Mouse (Mus musculus): Measurements from ENCODE around the gene Hmcn1. TPM values are rescaled to one million over a fixed set of nuclear protein-coding genes. Genes with fewer than 3 reads are reported as not detected.

The Hmcn1 gene
- polyA plus RNA-seq, 1 experiment from 2014 or later, result 13.5 TPM

DNA sequence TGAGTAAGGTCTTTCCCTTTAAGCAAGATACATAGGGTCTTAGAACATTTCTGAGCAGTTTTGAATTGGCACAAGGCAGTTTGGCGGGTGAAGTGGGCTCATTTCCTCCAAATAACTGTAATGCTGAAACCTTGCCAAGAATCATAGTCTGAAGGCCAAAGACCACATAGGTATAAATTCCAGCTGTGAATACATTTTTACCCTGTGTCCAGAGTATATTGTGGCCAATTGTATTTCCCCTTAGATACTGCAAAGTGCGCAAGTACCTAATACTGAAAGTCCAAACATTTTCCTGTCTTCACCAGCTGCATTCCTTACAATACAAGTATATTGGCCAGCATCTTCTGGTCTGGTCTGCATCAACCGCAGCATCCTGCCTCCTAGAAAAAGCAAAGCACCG is 312.9 kb downstream of the Hmcn1 start:
- Histone ChIP-seq H3K4me1 (replicated peaks; ENCODE audit: control insufficient read depth, insufficient read depth, low read length) (no peaks in the 10 kb centered on the region), H3K9me3 (ENCODE audit: control insufficient read depth, low read length) (no peaks in the 10 kb centered on the region), H3K4me3 (ENCODE audit: low read depth, low read length) (no peak overlapping the region), H3K27ac (ENCODE audit: low read depth, low read length) (no peak overlapping the region), H3K36me3 (ENCODE audit: control insufficient read depth, insufficient read depth, low read length) (no peaks in the 10 kb centered on the region), H3K9ac (ENCODE audit: low read depth, low read length) (no peak overlapping the region), H3K27me3 (ENCODE audit: control insufficient read depth, insufficient read depth, low read length) (no peaks in the 10 kb centered on the region), H3K4me2 (replicated peaks; ENCODE audit: low read depth, low read length) (no peak overlapping the region)
- DNase-seq (ENCODE audit: low spot score) (no peak), ATAC-seq (ENCODE audit: low FRiP score) (no peak)
- 78% methylated on average over 4 of the region's 4 CpGs for WGBS

DNA sequence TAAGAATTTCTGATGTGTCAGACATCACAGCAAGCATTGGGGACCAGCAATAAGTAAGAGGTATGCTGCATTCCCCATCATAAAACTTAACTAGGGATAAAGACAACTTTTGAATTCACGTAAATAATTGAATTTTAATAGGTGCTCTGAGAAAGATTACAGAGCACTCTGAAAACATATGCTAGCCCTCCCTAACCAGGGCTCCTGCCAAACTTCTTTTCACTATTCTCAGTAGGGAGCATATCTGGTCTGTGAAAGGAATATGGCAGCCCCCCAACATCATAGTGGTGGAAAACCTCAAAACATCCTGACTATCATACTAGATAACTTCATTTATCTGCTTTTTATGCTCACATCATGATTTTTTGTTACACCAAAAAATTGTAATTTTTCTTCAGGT is 347.9 kb downstream of the Hmcn1 start:
- no peak overlapping the region for H3K4me3 ChIP-seq (ENCODE audit: low read depth, low read length)
- no peaks in the 10 kb centered on the region for H3K4me1 ChIP-seq (replicated peaks; ENCODE audit: control insufficient read depth, insufficient read depth, low read length)
- no peak for ATAC-seq (ENCODE audit: low FRiP score)
- 95% methylated on average over 1 of the region's 1 CpGs for WGBS
- H3K4me2 ChIP-seq (replicated peaks; ENCODE audit: low read depth, low read length), result no peak overlapping the region
- no peak overlapping the region for H3K27ac ChIP-seq (ENCODE audit: low read depth, low read length)
- H3K9me3 ChIP-seq (ENCODE audit: control insufficient read depth, low read length), result no peaks in the 10 kb centered on the region
- no peak overlapping the region for H3K9ac ChIP-seq (ENCODE audit: low read depth, low read length)
- DNase-seq (ENCODE audit: low spot score), result no peak
- no peaks in the 10 kb centered on the region for H3K27me3 ChIP-seq (ENCODE audit: control insufficient read depth, insufficient read depth, low read length)
- H3K36me3 ChIP-seq (ENCODE audit: control insufficient read depth, insufficient read depth, low read length), result no peaks in the 10 kb centered on the region

DNA sequence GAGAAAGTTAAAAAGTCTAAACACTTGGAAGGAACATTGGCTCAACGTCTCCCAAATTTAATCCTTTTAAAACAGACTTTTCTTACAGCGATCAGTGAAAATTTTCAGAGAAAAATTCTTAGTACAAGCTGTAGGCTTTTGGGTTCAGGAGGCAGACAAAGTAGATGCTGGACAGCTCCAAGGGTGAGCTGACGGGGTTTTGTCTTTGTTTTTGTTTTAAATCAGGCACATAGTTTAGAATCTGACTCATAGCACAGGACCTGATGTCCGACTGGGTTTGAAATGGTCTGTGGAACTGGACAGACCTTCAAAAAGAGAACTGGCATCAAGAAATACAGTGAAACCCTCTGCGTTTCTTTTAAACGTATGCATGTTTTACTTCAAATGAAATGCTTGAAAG is 353.7 kb downstream of the Hmcn1 start:
- Histone ChIP-seq H3K4me1 (replicated peaks; ENCODE audit: control insufficient read depth, insufficient read depth, low read length) (no peaks in the 10 kb centered on the region), H3K9me3 (ENCODE audit: control insufficient read depth, low read length) (no peaks in the 10 kb centered on the region), H3K27ac (ENCODE audit: low read depth, low read length) (no peak overlapping the region), H3K27me3 (ENCODE audit: control insufficient read depth, insufficient read depth, low read length) (no peaks in the 10 kb centered on the region), H3K9ac (ENCODE audit: low read depth, low read length) (no peak overlapping the region), H3K36me3 (ENCODE audit: control insufficient read depth, insufficient read depth, low read length) (no peaks in the 10 kb centered on the region), H3K4me2 (replicated peaks; ENCODE audit: low read depth, low read length) (no peak overlapping the region), H3K4me3 (ENCODE audit: low read depth, low read length) (no peak overlapping the region)
- ATAC-seq (ENCODE audit: low FRiP score) (no peak), DNase-seq (ENCODE audit: low spot score) (no peak)
- WGBS, result 68% methylated on average over 6 of the region's 6 CpGs

DNA sequence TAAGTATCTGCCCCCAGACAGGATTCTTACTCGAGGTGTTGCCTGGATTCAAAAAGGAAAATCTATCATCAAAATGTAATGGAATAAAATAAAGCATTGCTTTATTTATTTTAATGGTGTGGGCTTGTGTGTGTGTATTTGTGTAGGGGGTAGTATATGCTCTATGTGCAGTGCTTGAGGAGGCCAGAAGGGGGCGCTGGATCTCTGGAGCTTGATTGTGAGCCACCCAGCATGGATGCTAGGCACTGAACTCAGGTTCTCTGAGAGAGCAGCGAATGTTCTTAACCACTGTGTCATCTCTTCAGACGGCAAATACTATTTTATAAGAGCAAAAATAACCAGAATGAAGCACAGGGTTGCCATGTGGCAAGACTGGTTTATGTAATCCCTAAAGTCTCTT is 360.7 kb downstream of the Hmcn1 start:
- Histone ChIP-seq H3K9ac (ENCODE audit: low read depth, low read length) (no peak overlapping the region), H3K4me1 (replicated peaks; ENCODE audit: control insufficient read depth, insufficient read depth, low read length) (no peaks in the 10 kb centered on the region), H3K4me3 (ENCODE audit: low read depth, low read length) (no peak overlapping the region), H3K36me3 (ENCODE audit: control insufficient read depth, insufficient read depth, low read length) (no peaks in the 10 kb centered on the region), H3K27ac (ENCODE audit: low read depth, low read length) (no peak overlapping the region), H3K4me2 (replicated peaks; ENCODE audit: low read depth, low read length) (no peak overlapping the region), H3K27me3 (ENCODE audit: control insufficient read depth, insufficient read depth, low read length) (no peaks in the 10 kb centered on the region), H3K9me3 (ENCODE audit: control insufficient read depth, low read length) (no peaks in the 10 kb centered on the region)
- DNase-seq (ENCODE audit: low spot score), result no peak
- ATAC-seq (ENCODE audit: low FRiP score), result no peak
- WGBS, result 74% methylated on average over 4 of the region's 4 CpGs

DNA sequence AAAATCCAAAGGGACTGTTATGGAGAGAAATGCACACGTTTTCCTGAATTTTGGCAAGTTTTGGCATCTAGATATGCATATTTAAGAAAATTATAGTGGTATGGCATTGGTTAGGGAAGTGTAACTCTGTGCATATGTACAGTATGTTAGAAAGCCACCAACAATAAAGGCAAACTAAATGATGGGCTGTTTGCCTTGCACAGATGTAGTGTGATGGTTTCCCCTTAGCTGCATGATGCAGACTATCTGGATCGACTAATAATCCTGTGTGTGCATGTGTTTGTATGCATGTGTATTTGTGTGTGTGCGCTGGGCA is 361.4 kb downstream of the Hmcn1 start:
- 88% methylated on average over 3 of the region's 3 CpGs for WGBS
- H3K9ac ChIP-seq (ENCODE audit: low read depth, low read length), result no peak overlapping the region
- no peaks in the 10 kb centered on the region for H3K4me1 ChIP-seq (replicated peaks; ENCODE audit: control insufficient read depth, insufficient read depth, low read length)
- ATAC-seq (ENCODE audit: low FRiP score) (no peak), DNase-seq (ENCODE audit: low spot score) (no peak)
- no peaks in the 10 kb centered on the region for H3K36me3 ChIP-seq (ENCODE audit: control insufficient read depth, insufficient read depth, low read length)
- H3K4me2 ChIP-seq (replicated peaks; ENCODE audit: low read depth, low read length), result no peak overlapping the region
- H3K4me3 ChIP-seq (ENCODE audit: low read depth, low read length), result no peak overlapping the region
- H3K27ac ChIP-seq (ENCODE audit: low read depth, low read length), result no peak overlapping the region
- no peaks in the 10 kb centered on the region for H3K9me3 ChIP-seq (ENCODE audit: control insufficient read depth, low read length)
- no peaks in the 10 kb centered on the region for H3K27me3 ChIP-seq (ENCODE audit: control insufficient read depth, insufficient read depth, low read length)

DNA sequence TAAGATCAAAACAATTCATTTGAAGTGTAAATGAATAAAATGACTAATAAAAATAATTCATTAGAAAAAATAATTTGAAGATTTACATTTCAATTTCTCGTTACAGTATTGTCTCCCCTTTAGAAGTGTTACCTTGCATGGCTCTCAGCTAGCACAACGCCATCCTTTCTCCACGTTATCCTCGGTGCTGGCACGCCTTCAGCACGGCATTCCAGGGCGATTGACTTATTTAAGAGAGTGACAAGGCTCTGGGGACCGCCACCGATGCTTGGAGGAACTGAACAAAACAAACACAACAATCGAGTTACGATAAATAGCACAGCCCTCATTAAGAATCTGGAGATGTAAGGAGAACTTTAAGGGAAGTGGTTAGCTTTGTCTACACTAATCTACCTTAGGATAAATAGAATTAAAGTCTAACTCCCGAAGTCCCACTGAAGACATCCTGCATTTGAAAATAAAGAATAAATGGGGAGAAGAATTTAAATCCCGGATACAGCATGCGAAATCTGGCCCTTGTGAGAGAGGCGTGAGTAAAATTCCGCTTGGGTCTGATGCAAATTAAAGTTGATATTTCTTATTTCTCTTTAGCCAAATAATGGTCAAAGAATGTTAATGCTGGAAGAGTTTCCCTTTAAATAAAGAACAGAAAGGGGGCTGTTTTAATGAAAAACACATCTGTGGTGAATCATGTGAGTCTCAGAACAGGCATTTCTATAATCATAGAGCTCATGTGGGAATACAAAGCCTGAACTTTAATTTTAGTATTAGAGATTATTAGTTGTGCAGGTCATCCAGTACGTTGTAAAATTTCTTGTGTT is 362.0 kb downstream of the Hmcn1 start:
- Histone ChIP-seq H3K27me3 (ENCODE audit: control insufficient read depth, insufficient read depth, low read length) (no peaks in the 10 kb centered on the region), H3K4me1 (replicated peaks; ENCODE audit: control insufficient read depth, insufficient read depth, low read length) (no peaks in the 10 kb centered on the region), H3K4me2 (replicated peaks; ENCODE audit: low read depth, low read length) (no peak overlapping the region), H3K9ac (ENCODE audit: low read depth, low read length) (no peak overlapping the region), H3K4me3 (ENCODE audit: low read depth, low read length) (no peak overlapping the region), H3K36me3 (ENCODE audit: control insufficient read depth, insufficient read depth, low read length) (no peaks in the 10 kb centered on the region), H3K27ac (ENCODE audit: low read depth, low read length) (no peak overlapping the region), H3K9me3 (ENCODE audit: control insufficient read depth, low read length) (no peaks in the 10 kb centered on the region)
- WGBS, result 82% methylated on average over 17 of the region's 17 CpGs
- DNase-seq (ENCODE audit: low spot score) (no peak), ATAC-seq (ENCODE audit: low FRiP score) (no peak)

DNA sequence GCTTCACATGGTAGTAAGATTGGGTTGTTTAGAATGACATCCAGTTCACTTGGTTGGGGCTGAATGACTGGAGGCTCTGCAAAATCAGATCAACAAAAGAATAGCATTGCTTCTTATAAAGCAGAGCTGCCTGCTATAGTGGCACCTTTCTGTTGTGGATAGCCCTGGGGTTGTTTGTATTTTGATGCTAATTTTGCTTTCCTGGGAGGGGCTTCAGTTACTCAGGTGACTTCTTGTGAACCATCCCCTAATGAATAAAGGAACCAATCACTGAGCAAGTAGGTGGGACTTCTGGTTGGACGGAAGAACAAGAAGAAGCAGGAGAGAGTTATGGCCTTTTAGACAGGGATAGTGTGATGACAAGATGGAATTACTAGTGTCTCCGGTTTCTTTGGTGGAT is 370.0 kb downstream of the Hmcn1 start:
- H3K9ac ChIP-seq (ENCODE audit: low read depth, low read length), result no peak overlapping the region
- H3K4me3 ChIP-seq (ENCODE audit: low read depth, low read length), result no peak overlapping the region
- H3K36me3 ChIP-seq (ENCODE audit: control insufficient read depth, insufficient read depth, low read length), result no peaks in the 10 kb centered on the region
- no peaks in the 10 kb centered on the region for H3K9me3 ChIP-seq (ENCODE audit: control insufficient read depth, low read length)
- DNase-seq (ENCODE audit: low spot score) (no peak), ATAC-seq (ENCODE audit: low FRiP score) (no peak)
- no peak overlapping the region for H3K27ac ChIP-seq (ENCODE audit: low read depth, low read length)
- no peak overlapping the region for H3K4me2 ChIP-seq (replicated peaks; ENCODE audit: low read depth, low read length)
- no peaks in the 10 kb centered on the region for H3K27me3 ChIP-seq (ENCODE audit: control insufficient read depth, insufficient read depth, low read length)
- no peaks in the 10 kb centered on the region for H3K4me1 ChIP-seq (replicated peaks; ENCODE audit: control insufficient read depth, insufficient read depth, low read length)
- 94% methylated on average over 2 of the region's 2 CpGs for WGBS

DNA sequence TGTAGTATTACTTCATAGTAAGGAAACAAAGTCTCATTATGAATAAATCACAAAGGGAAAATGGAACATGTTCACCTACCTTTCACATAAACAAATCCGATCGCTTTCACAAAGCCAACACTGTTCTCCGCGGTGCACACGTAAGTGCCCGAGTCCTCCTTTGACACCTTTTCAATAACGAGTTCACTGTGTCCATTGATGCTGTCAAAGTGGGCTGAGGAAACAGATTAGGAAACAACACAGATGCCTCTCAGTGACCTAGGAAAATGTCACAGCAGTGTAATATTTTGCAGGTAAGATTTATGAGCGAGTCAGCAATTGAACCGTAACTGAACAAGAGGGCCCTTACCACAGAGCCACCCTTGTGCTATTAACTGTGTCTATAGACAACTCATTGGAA is 382.7 kb downstream of the Hmcn1 start:
- no peak for DNase-seq (ENCODE audit: low spot score)
- no peaks in the 10 kb centered on the region for H3K4me1 ChIP-seq (replicated peaks; ENCODE audit: control insufficient read depth, insufficient read depth, low read length)
- H3K9ac ChIP-seq (ENCODE audit: low read depth, low read length), result no peak overlapping the region
- no peak overlapping the region for H3K4me3 ChIP-seq (ENCODE audit: low read depth, low read length)
- H3K4me2 ChIP-seq (replicated peaks; ENCODE audit: low read depth, low read length), result no peak overlapping the region
- 90% methylated on average over 9 of the region's 9 CpGs for WGBS
- H3K27me3 ChIP-seq (ENCODE audit: control insufficient read depth, insufficient read depth, low read length), result no peaks in the 10 kb centered on the region
- no peak for ATAC-seq (ENCODE audit: low FRiP score)
- no peak overlapping the region for H3K27ac ChIP-seq (ENCODE audit: low read depth, low read length)
- H3K9me3 ChIP-seq (ENCODE audit: control insufficient read depth, low read length), result no peaks in the 10 kb centered on the region
- H3K36me3 ChIP-seq (ENCODE audit: control insufficient read depth, insufficient read depth, low read length), result no peaks in the 10 kb centered on the region

DNA sequence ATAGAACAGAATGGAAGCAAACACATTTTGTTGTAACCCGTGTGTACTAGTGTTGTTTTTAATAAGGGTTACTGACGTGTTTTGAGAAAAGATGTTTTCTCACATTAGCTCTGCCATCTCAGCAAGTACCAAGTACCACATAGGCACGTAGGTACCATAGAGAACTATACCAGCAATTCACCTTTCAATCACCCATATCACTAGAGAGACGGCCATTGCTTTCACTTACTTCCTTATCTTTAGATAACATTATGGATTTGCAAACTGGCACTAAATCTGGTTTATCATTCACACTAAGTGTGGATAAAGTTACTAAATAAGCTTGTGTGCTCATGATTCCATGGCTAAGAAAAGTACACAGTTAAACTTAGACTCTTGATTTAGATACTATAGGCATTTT is 387.1 kb downstream of the Hmcn1 start:
- no peaks in the 10 kb centered on the region for H3K9me3 ChIP-seq (ENCODE audit: control insufficient read depth, low read length)
- no peaks in the 10 kb centered on the region for H3K36me3 ChIP-seq (ENCODE audit: control insufficient read depth, insufficient read depth, low read length)
- WGBS, result 90% methylated on average over 4 of the region's 4 CpGs
- no peak overlapping the region for H3K4me2 ChIP-seq (replicated peaks; ENCODE audit: low read depth, low read length)
- H3K9ac ChIP-seq (ENCODE audit: low read depth, low read length), result no peak overlapping the region
- H3K27ac ChIP-seq (ENCODE audit: low read depth, low read length), result no peak overlapping the region
- DNase-seq (ENCODE audit: low spot score) (no peak), ATAC-seq (ENCODE audit: low FRiP score) (no peak)
- no peaks in the 10 kb centered on the region for H3K27me3 ChIP-seq (ENCODE audit: control insufficient read depth, insufficient read depth, low read length)
- no peaks in the 10 kb centered on the region for H3K4me1 ChIP-seq (replicated peaks; ENCODE audit: control insufficient read depth, insufficient read depth, low read length)
- H3K4me3 ChIP-seq (ENCODE audit: low read depth, low read length), result no peak overlapping the region
